Mouse (Mus musculus) embryo, embryonic 10.5 days (tissue): ENCODE results near the gene 4930590J08Rik.
"Not testable (repeated sequence)": the region's sequence is repeated elsewhere in the genome, so short reads cannot be mapped to it uniquely, and the experiment has no call there.

ENCODE experiments used
- DNase-seq: peaks from one replicate; pipeline ENCODE4 v3.0.0-alpha.2; 2015; ENCODE audit warnings: low spot score

The 4930590J08Rik gene

DNA sequence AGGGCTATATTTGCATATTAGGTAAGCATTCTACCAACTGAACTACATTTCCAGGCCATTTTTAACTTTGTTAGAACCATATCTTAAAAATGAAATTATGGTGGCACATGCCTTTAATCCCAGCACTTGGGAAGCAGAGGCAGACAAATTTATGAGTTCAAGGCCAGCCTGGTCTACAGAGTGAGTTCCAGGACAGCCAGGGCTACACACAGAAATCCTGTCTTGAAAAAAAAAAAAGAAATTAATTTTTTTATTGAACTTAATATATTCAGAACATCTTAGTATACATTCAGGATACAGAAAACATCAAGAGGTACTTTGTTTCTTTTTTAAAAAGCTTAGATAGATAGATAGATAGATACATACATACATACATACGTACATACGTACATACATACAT lies at the start of gene 4930590J08Rik:
TSS of gene 4930590J08Rik (plus strand) at position 301 of the 400 bp plus-strand sequence.
- DNase-seq, result not testable (repeated sequence)

GRCm38 (mm10) chr6:91858339-91858738 lies 44.3 kb upstream of the 4930590J08Rik start:
- DNase-seq, result no peak

GRCm38 (mm10) chr6:91862848-91863247 lies 39.8 kb upstream of the 4930590J08Rik start:
- DNase-seq, result no peak

- no peak for DNase-seq
These were observed 38.0 kb upstream of the 4930590J08Rik start for GRCm38 (mm10) chr6:91864595-91864994.

- DNase-seq, result no peak
These were observed 37.0 kb upstream of the 4930590J08Rik start for GRCm38 (mm10) chr6:91865601-91866000.

GRCm38 (mm10) chr6:91868091-91868490 lies 34.5 kb upstream of the 4930590J08Rik start:
- DNase-seq, result no peak

DNA sequence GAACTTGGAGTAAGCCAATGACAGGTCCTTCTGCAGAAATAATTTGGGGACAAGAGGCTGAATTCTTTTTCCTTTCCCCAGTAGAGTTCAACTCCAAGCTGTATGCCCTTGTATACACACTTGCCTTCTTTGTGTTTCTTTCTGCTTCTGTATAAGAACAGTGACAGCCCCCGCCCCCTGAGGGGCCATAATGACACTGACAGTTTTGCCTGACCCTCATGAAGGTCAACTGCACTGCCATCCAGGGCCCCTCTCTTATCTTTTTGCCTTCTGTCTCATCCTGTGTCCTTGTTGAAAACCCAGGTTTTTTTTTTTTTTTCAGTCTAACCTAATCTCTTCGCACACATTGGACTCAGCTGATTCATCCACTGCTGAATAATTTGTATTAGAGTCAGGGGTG lies 29.8 kb upstream of the 4930590J08Rik start:
- DNase-seq, result no peak

DNA sequence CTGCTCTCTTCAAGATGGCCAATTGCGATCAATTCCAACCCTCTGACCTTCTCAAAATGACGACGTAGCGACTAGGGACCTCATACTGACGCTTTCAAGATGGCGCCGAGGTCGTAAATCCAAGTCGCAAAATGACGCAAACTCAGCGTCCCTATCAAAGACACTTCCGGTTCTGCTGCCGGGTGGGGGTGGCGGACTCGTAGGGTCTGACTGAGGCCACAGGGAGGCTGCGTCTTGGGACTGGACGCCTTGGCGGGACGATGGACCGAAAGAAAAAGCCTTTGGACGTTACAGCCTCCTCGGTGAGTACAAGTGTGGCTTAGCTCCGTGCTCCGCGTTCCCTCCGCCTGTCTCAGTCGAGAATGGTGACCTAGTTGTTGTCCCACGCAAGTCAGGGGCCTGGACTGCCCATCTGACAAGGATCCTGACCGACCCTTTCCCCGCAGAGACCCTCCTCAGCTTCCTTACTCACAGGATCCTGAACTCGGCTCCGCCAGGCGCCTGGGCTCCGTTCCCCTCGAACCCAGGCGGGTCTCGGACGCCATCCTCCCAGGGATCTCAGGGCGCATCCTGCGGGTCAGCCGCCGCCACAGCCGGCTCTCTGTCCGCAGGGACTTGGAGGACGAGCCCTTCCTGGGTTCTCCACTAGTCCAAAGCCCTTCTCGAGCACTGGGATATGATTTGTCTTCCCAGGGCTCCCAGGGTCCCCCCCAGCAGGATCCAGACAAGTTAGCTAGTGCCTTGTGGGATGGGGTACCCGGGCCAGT lies 24.5 kb upstream of the 4930590J08Rik start, which contains the start of gene Ccdc174:
TSS of gene Ccdc174 (plus strand) at position 169 of the 767 bp plus-strand sequence.
- DNase-seq, result peak; percentile 99

GRCm38 (mm10) chr6:91883859-91884258 lies 18.8 kb upstream of the 4930590J08Rik start:
- DNase-seq, result no peak

GRCm38 (mm10) chr6:91889255-91889906 lies 13.2 kb upstream of the 4930590J08Rik start:
- DNase-seq, result no peak

GRCm38 (mm10) chr6:91890615-91891014 lies 12.0 kb upstream of the 4930590J08Rik start:
- DNase-seq, result no peak

GRCm38 (mm10) chr6:91891776-91892175 lies 10.8 kb upstream of the 4930590J08Rik start:
- DNase-seq, result no peak

- DNase-seq, result no peak
These were observed 5.8 kb upstream of the 4930590J08Rik start for GRCm38 (mm10) chr6:91896783-91897182.

- peak; percentile 90 for DNase-seq
These were observed 1.1 kb upstream of the 4930590J08Rik start for GRCm38 (mm10) chr6:91901505-91901904.

DNA sequence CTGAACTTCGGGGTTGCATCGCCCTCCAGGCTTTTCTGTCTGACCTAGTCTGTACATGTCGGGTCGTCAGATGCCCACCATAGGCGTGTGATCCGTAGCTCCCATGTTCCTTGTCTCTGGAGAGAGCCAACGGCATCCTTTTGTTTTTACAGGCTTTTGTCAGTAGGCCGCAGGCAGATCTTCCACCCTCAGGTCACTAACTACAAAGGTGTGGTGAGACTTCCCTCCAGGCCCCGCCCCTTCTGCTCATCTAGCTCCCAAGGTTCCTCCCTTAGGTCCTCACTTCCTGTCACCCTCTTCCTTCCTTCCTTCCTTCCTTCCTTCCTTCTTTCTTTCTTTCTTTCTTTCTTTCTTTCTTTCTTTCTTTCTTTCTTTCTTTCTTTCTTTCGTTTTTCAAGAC lies 11.4 kb downstream of the 4930590J08Rik start:
- DNase-seq, result no peak

GRCm38 (mm10) chr6:91917286-91917685 lies 14.7 kb downstream of the 4930590J08Rik start:
- DNase-seq, result no peak

DNA sequence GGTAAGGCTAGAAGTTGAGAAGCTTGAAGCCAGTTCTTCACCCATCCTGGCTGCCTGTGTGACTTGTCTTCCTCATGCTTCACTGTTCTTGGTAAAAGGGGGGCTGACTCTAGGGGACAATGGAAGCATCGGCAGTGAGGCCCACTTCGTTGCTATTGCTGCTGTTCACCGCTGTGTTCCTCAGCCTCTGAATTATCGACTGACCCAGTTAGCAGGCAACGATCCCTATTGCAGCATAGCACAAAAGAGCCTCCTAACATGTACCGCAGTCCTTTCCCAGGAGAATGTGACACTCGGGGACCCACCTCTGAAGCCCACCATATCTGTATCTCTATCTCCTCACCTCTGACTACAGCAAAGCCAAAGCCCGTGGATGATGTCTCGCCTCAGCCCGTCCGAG lies 15.1 kb downstream of the 4930590J08Rik start:
- no peak for DNase-seq

GRCm38 (mm10) chr6:91931231-91931630 lies 28.6 kb downstream of the 4930590J08Rik start:
- DNase-seq, result no peak

- DNase-seq, result peak; percentile 34
These were observed 35.9 kb downstream of the 4930590J08Rik start for GRCm38 (mm10) chr6:91938491-91938890.

- DNase-seq, result no peak
These were observed 45.8 kb downstream of the 4930590J08Rik start for GRCm38 (mm10) chr6:91948426-91948825.

GRCm38 (mm10) chr6:91958015-91958414 lies 55.4 kb downstream of the 4930590J08Rik start:
- not testable (repeated sequence) for DNase-seq

GRCm38 (mm10) chr6:91960028-91960811 lies 57.6 kb downstream of the 4930590J08Rik start:
- DNase-seq, result peak; percentile 24
